Mouse (Mus musculus) frontal cortex, adult 2 months (tissue): ENCODE data around the gene Ppp1r14d. TPM values are rescaled to one million over a fixed set of nuclear protein-coding genes. Genes with fewer than 3 reads are reported as not detected.

Experiments
- DNase-seq, 2 experiments: peaks; one replicate each; pipeline ENCODE4 v3.0.0; 2022; ENCODE audit warnings: low spot score in 1 of 2; ENCODE audit errors: extremely low spot score in 1 of 2
- polyA plus RNA-seq: library from polyadenylated mRNA; depleted of rRNA; stranded (reverse); fragments of >200 nt; gene quantifications from 2 replicates; pipeline ENCODE4 v1.2.3, GENCODE M21; 2012; rRNA removed

The Ppp1r14d gene
- not detected in 2 replicates for polyA plus RNA-seq

DNA sequence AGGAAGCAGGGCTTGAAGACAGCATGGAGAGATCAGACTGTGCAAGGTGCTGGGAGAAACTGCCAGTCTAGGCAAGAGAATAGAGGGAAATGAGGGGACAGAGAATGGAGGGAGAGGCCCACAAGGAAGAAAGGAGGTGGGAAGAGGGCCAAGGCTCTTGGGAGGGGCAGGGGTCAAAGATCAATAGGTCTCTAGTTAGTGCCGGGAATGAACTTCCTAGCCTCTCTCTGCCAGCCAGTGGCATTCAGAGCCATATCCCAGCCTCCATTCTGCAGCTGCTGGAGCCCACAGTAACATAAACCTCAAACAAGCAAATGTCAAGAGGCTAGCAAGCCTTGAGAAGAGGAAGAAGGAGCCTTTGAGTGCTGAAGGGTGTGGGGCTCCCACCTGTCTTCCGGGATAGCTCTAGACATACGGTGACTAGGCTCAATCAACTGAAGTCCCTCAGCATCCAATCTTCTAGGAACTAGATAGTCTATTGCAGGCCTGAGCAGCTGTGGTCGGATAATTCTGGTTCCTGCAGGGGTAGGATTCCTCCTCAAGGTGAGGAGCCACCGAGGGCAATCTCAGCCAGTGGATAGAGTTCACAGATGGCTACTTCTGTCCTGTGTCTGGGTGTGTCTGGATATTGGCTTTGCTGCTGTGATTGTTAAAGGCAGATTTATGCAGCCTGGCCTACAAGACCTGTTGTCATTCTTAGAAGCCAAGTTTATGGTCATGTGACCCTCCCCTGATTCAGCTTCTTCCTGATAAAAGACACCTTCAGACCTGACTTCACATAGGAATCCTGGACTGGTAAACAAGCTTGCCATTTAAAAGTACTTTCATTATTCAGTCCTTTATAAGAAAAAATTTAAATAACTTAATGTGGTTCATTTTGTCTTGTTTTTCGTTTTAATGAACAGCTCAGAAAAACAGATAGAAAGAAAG, at the start of gene Ppp1r14d:
Gene Ppp1r14d, minus strand, starts transcription at position 132 of the 930 bp plus-strand sequence.
- no peak for DNase-seq

DNA sequence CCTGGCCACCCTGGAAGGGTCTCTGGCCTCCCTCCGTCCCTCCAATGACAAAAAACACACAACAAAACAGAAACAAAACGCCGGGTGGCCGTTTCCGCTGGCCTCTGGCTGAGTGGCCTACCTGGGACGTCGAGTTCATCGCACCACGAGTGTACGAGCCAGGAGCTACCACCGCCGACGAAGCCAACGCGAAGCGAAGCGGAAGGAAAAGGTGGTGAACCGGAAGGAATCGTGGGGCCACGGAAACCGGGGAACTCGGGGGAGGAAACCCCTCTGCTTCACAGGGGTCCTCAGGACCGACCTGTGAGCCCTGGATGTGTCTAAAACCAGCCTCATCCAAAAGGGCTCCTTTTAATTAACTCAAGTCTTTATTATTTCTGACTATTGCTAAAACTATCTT, 48.1 kb upstream of the Ppp1r14d start:
- no peak for DNase-seq

DNA sequence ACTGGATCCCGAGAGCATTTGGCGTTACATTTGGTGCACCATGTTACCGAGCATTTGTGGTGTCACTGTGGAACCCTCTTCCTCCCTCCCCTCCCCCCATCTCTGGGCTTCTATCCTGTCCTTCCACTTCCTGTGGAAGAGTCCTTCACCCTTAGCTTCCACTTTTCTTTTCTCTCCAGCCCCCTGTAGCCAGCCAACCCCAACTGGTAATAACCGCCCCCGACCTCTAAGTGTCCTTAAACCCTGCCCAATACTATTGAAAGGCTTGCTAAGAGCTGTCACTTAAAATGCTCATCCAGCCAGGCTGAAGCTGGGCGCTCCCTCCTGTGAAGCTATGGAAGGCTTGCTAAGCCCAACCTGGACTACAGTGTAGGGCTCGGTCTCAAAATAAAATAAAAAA, 47.2 kb upstream of the Ppp1r14d start:
- DNase-seq: no peak

GRCm38 (mm10) chr2:119274126-119274525, 44.4 kb upstream of the Ppp1r14d start:
- DNase-seq: no peak

DNA sequence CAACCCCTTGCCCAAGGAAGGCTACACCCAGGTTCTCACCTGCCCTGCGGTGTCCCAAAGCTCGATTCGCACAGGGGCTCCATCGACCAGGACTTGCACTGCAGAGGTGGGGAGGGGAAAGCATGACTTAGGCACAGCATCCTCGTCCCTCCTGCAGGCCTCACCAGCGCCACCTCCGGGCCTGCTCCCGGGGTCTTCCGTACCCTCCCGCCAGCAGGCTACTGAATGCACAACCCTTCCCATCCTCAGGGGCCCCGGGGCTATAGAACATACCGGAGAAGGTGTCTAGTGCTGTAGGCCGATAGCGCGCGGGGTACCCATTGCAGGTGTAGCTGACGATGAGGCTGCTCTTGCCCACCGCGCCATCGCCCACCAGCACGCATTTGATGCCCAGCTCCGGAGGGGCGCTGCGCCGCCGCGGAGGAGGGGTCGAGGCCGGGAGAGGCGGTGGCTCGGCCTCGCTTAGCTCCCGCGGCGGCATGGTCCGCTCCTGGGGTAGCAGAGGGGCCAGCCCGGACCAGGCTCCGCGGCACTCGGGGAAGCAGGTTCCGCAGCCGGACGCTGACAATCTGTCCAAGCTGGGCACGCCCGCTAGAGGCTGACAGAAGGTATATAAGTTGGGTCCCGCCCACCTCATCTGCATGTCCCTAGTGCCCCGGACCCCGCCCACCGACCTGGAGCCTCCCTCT, 41.1 kb upstream of the Ppp1r14d start, which contains the start of gene Rhov:
Gene Rhov, minus strand, starts transcription at position 630 of the 689 bp plus-strand sequence.
- DNase-seq: peak; percentile 42 to 78

GRCm38 (mm10) chr2:119270286-119270642, 40.6 kb upstream of the Ppp1r14d start:
- DNase-seq: no peak

DNA sequence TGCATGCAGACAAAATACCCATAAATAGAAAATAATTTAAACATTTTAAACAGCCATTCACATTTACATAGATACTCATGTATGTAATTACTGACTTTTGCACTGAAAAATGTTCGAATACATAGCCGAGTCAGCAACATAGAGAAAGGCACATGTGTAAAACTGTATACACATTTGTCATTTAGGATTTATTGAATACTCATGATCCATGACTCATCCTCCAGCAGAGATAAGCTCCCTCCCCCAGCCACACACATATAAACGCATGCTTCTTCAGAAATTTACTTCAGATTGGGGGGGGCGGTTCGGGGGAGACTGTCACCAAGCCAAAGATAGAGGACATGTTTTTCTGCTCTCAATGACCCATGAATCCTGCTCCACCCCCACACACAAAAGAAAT, 34.1 kb upstream of the Ppp1r14d start:
- no peak for DNase-seq

DNA sequence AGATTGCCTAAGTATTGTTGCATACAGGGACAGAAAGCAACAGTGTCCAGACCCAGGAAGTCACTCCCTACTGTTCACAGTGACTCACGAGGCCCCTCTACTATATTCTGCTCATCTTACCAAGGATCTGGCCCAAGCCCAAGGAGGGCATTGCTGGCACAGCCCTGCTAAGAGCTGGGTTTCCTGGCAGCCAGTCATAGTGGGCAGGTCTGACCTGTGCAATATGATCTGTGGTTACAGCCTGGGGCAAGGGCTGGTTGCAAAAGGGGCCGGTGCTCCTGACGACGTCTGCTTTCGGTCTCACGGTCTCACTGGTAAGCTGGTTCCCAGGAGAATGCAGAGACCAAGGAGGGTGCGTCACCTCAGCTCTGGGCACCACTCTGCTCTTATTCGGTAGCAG, 33.3 kb upstream of the Ppp1r14d start:
- DNase-seq: no peak

DNA sequence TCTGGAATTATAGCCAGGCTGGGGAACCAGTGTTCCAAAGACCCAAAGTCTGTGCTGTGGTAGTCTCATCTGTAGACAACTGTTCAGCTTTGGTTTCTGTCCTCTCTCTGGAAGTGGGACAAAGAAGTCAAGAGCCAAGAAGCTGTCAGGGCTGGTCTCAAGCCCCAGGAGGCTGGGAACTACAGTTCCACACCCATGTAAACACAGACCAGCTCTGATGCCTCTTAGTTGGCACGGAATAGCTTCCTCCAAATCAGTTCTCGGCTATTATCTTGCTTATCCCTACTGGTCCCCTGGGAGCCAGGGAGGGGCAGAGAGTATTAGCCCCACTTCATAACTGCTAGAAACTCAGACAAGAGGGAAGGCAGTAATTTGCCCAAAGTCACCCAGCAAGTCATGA, 31.6 kb upstream of the Ppp1r14d start:
- DNase-seq: no peak

DNA sequence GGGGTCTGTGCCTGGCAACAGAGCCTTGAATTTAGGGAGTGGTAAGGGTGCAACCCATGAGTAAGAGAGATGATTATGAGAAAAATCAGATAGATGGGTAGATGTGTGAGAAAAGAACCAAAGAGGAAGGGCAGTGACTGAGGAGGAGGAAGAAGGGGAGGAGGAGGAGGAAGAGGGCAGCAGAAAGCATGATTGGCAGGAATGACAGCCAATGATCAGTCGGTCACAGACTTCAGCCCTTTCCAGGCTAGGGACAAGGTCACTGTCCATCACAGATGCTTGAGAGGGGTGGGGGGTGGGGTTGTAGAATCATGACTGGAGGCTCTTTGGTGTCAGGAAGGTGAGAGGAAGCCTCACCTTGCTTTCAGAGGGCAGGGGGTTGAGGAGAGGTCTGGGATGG, 30.8 kb upstream of the Ppp1r14d start:
- DNase-seq: no peak

GRCm38 (mm10) chr2:119254976-119255375, 25.3 kb upstream of the Ppp1r14d start:
- DNase-seq: no peak

DNA sequence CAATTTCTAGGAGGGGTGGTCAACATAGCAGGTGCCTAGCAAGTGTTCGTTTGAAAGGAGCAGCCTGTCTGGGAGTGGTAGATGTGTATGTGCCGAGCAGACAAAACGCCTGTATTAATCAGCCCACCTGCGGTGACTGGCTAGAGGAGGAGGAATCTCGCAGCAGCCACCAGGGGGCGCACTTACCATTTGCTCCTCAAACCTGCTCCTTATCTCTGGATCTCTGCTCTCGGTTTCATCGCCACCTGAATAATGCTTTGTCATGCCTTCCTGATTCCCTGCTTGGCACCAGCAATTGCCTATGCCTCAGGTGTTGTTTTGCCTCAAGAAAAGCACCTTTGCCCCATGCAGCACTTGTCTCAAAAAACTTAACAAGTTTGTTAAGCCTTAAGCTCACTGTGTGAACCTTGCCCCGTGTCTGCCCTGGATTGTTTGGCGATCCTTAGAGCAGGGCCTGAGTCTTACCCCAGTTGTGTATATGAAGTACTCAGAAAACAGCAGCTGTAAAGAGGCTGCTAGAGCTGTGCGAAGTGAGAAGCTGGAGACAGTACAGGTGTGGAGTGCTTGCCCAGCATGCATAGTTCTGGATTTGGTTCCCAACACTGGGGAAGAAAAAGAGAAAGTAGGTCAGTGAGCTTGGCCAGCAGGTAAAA, 21.2 kb upstream of the Ppp1r14d start:
- peak in 1 of 2 experiments; percentile 90 for DNase-seq

- no peak for DNase-seq
These were observed 20.7 kb upstream of the Ppp1r14d start for GRCm38 (mm10) chr2:119250377-119250776.

GRCm38 (mm10) chr2:119249592-119250061, 19.9 kb upstream of the Ppp1r14d start:
- no peak for DNase-seq

GRCm38 (mm10) chr2:119247904-119248303, 18.2 kb upstream of the Ppp1r14d start:
- DNase-seq: peak in 1 of 2 experiments; percentile 35

DNA sequence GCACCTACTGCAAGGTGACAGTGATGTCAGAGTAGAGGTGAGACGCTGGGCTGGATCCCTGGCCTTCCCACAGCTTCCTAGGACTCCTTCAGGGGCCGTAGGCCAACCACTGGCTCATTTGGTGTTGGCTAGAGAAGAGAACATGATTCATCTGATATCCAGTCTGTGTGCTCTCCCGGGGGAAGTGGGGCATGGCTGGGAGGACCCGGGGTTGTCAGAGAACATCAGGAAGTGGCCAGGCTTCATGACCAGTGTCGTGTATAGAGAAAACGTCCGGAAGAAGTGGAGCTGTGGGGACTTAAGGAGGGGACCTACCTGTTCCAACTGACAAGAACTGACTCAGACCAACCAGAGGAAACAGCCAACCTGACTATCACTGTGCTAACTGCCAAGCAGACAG, 15.5 kb upstream of the Ppp1r14d start:
- DNase-seq: no peak

- DNase-seq: no peak
These were observed 12.8 kb upstream of the Ppp1r14d start for GRCm38 (mm10) chr2:119242548-119242947.

- no peak for DNase-seq
These were observed 11.1 kb upstream of the Ppp1r14d start for GRCm38 (mm10) chr2:119240819-119241186.

- no peak for DNase-seq
These were observed 10.5 kb upstream of the Ppp1r14d start for GRCm38 (mm10) chr2:119240075-119240818.

DNA sequence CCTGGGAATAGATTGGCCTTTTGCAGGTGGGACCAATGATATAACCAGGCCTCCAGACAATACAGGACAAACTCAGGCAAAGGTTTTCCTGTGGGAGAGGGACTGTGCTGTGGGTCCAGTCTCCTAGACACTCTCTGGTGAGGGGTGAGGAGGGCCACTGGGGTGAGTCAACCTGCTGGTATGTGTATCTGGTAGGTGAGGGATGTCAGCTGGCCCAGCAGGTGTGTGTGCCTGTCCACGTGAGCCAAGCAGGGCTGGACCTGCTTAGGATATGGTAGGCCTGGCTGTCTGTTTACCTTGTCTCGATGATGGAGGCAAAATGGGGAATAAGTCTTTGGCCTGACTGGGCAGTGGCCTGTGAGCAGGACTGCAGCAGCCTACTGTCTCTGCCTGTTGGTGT, 9.0 kb upstream of the Ppp1r14d start:
- DNase-seq: no peak

DNA sequence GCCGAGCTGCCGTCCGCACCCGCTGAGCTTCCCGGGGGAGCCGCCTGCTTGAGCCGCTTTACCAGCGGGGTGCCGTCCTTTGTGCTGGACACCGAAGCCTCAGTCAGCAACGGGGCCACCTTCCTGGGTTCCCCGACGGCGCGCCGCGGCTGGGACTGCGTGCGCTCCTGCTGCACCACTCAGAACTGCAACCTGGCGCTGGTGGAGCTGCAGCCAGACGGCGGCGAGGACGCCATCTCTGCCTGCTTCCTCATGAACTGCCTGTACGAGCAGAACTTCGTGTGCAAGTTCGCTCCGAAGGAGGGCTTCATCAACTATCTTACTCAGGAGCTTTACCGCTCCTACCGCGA, 8.1 kb upstream of the Ppp1r14d start:
- no peak for DNase-seq
